Mouse (Mus musculus): ENCODE results near the gene Psma6. TPM values are rescaled to one million over a fixed set of nuclear protein-coding genes. Genes with fewer than 3 reads are reported as not detected.

The Psma6 gene
- total RNA-seq, 2 experiments from 2014 or later, result 162 TPM

DNA sequence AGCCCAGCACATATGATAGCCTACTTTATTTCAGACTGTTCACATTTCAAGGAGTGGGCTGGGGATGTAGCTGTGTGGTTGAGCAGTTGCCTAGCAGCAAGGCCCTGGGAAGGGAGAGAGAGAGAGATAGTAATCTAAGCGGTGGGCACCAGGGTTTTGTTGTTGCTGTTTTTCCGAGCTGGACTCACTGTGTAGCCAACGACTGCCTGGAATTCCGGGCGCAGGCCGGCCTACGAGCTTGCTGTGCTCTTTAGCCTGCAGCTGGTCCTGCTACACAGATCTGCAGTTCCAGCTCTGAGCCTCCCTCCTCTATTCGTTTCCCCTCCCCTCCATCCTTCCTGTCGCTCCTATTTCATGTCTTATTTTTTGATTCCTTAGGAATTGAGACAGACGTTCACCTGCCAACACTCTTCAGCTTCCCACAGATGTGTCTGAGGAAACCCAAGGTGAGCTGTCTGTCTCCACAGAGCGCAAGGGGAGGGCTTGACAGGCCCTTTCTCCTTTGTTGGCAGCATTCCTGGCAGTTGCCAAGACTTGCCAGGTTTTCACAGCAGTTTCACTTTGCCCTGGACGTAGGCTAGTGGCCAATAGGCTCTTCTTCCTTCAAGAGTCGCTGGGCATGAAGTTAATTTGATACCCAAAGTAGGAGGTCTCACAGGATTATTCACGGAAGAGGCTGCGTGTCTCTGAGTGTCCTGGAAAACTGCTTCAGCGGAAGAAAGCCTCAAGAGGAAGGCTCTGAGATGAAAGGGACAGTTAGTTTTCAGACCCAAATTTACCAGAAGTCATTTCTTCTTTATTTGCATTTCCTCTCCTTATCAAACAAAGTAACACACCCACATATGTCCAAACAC, 80.2 kb downstream of the Psma6 start:
- peak; percentile 57 for DNase-seq (ENCODE audit: low spot score)

DNA sequence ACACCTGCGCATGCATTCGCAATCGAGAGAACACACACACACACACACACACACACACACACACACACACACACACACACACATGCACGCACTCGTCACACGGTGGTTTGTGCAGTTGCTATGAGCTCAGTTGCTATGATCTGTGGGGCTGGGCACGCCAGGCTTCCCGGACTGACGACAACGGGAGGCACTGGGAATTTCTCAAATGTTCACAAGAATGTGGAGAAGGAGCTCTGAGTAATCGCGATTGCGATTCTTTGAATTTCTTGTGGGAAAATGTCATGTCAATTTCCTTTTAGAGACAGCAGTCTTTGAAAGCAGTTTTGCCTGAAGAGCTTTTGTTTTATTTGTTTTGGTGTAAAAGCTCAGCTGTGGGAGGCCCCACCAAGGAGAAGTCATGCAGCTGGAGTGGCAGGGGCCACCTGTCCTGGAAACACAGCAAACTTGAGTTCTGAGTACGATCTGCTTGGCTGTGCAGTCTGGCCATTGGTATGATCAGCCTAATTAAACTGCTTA, 80.9 kb downstream of the Psma6 start:
- peak; percentile 44 for DNase-seq (ENCODE audit: low spot score)

DNA sequence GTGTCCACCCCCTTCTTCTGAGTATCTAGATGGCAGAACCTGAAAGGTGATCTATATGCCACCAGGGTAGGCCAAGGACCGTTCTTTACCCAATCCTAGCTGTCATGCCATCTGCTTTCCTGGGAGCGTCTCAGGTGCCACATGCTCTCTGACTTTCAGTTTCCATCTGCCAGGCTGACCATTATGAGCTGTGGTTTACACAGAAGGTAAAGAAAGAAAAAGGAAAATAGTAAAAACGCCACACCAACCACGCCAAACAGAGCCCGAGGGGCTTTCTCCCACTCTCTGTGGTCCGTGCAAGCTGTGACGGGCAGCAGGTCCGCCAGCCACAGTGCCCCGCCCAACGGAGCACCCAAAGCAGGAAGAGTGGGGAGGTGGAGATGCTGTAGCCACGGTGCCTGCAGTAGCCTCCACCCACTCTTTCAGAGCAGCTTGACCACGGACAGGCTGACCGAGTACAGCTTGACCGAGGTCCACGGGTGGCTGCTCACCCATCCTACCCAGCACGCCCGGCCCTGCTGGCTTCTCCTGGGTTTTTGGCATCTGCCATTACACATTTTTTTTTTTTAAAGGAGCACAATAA, 81.5 kb downstream of the Psma6 start:
- no peak for DNase-seq (ENCODE audit: low spot score)

DNA sequence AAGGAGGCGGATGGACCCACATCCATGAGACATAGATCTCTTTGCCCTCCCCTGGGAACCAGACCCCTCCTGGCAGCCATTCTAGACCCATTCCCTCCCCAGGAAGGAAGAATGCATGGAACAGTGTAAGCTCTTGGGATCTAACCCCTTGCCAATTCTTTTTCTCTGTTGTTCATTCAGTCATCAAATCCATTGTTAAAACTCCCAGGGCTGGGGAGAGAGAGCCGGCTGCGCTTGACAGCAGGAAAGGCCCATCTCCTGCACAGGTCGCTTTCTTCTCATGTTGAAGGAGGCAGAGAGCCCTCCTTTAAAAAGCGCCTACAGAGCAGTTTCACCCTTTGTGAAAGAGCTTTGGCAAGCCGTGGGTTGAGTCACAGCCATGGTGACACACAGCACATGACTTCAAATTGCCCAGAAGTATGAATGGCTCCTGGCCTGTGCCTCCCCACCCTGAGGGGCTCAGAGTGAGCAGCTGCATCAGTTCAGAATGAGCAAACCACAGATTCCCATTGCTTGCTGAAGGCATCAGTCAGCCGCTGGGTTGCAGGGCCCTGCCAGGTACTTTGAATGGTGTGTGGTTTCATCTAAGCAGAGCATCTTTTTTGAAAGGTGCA, 82.2 kb downstream of the Psma6 start:
- peak; percentile 43 for DNase-seq (ENCODE audit: low spot score)

DNA sequence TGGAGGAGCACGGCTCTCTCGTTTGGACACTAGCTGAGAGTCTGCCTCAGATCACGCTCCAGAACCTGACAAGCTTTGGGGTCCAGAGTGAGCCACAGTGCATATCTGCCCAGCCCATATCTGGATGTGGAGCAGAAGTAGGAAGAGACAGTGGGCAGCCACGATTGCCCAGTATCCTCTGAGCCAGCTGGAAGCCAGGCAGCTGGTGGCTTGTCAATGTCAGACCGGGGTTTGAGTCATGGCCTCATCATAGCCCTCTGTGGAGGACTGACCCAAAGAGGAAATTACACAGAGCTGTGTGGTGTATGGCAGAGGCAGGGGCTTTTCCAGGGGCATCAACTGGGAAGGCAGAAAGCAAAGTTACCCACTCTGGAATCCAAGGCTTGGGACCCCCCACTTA, 82.8 kb downstream of the Psma6 start:
- DNase-seq (ENCODE audit: low spot score), result no peak

DNA sequence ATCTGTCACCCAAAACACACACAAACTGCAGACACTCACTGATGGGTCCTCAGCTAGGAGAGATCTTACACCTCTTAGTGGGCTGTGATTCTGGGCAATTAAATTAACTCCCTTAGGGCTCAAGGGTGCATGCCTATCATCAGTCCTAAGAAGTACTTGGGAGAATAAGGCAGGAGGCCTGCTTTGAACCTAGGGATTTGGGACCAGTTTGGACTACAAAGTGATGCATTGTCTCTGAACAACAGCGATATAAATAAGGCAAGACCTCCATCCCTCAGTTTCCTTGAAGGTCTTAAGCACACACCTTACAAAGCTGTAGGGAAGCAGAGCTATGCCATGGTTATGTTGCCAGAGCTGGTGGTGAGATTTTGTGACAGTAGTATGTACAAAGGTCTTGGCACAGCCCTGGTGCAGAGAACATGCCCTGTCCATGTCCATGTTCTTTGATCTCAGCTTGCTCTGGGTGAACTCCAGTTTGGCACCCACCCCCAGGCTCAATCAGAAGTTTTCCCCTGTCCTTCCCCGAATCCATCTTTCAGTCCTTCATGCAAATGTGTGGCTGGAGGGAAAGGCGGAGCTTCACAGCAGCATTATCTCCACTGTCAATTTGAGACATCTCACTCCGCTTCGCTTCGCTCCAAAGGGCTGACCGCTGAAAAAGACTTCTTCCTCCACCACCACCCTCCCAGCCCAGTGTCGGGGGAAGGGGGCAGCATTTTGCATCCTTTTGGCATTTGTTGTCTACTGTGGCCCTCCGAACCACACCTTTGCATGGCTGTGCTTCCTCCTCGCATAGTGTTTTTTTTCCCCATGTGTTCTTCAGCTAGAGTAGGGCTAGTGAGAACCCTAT, 83.5 kb downstream of the Psma6 start:
- DNase-seq (ENCODE audit: low spot score), result no peak

Other genes starting within 250 kb of the Psma6 start
- gene Srp54b, start 229.1 kb upstream of the Psma6 start, total RNA-seq (2021), result 10 to 100 TPM; 41.6 to 47.5 TPM
- 1 to 10 TPM in 1 of 2 experiments, not detected in 1; 9.4 TPM for gene 1700047I17Rik2, start 184.6 kb upstream of the Psma6 start, total RNA-seq (2021)
- gene Srp54c, start 154.1 kb upstream of the Psma6 start, total RNA-seq (2021), result 10 to 100 TPM; 24.7 to 26.5 TPM
- 10 to 100 TPM; 12.1 to 12.2 TPM for gene 1110008L16Rik, start 84.6 kb upstream of the Psma6 start, total RNA-seq (2021)
- gene Ppp2r3c, start 81.2 kb upstream of the Psma6 start, total RNA-seq (2021), result 1 to 10 TPM; 8.6 to 8.7 TPM
- 10 to 100 TPM; 19.0 to 63.6 TPM for gene Nfkbia, start 108.4 kb downstream of the Psma6 start, total RNA-seq (2021)
- gene Aldoart2, start 181.0 kb downstream of the Psma6 start, total RNA-seq (2021), result under 1 TPM; 0.21 to 0.50 TPM
- gene Insm2, start 215.2 kb downstream of the Psma6 start, total RNA-seq (2021), result not detected